Mouse (Mus musculus) ovary, postnatal 36 days (tissue): ENCODE results near the gene Rad51b.

Source experiments
- DNase-seq: peaks from one replicate; pipeline ENCODE4 v3.0.0; 2022; ENCODE audit warnings: low spot score, mixed read lengths

Rad51b gene

GRCm38 (mm10) chr12:79648812-79649700 lies 352.0 kb downstream of the Rad51b start:
- DNase-seq: no peak

- DNase-seq: no peak
Observed at GRCm38 (mm10) chr12:79649796-79650195, 352.7 kb downstream of the Rad51b start.

GRCm38 (mm10) chr12:79655138-79655537 lies 358.1 kb downstream of the Rad51b start:
- no peak for DNase-seq

DNA sequence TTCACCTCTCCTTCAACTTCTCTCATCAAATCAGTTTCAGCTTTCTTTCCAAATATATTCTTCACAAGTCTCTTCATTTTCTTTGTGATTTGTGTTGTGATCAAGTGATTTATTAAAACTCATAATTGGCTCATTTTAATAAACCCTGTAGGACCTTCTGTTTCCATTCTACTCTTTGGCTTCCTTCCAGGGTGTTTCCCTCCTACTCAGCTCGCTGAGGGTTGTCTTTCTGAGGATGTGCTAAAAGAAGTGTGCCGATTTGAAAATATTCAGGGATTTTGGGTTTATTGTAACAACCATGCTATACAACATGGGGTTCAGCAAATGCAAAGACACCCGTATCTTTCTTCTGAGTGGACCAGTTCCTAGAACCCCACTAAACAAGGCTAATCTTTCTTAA lies 361.8 kb downstream of the Rad51b start:
- no peak for DNase-seq

GRCm38 (mm10) chr12:79661270-79661669 lies 364.2 kb downstream of the Rad51b start:
- peak; percentile 33 for DNase-seq

DNA sequence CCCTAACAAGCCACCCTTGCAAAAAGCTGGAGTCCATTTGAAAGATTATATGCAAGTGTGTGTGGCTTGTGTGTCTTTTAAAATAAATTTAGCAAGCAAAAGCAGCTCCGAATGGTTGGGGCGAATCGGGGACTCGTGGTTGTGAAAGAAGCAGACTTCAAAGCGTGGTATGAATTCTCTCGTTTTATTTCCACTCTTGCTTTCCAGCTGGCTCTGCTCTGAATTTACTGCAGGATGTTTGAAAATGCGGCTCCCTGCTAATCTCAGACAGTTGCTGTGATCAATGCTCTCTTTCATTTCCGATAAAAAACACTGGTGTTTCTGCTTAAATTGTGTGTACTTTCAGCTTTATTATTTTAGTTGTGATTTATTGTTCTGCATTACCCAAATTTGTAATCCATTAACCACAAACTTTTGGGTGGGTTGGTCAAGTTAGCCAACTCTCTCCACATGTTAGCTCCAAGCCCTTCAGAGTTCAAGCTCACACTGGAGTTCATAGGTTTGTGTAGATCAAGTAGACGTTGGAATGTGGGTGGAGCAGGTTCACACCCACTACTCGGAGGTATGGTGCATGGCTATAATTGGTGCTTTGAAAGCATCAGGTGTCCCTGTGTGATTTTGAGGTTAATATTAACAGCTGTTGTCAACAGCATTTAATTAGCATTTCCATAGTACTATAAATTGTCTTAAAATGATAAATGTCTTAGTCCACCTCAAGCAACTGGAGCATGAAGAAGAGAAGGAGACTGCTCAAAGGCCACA lies 366.2 kb downstream of the Rad51b start:
- no peak for DNase-seq

- no peak for DNase-seq
Observed at GRCm38 (mm10) chr12:79663893-79664574, 367.0 kb downstream of the Rad51b start.

DNA sequence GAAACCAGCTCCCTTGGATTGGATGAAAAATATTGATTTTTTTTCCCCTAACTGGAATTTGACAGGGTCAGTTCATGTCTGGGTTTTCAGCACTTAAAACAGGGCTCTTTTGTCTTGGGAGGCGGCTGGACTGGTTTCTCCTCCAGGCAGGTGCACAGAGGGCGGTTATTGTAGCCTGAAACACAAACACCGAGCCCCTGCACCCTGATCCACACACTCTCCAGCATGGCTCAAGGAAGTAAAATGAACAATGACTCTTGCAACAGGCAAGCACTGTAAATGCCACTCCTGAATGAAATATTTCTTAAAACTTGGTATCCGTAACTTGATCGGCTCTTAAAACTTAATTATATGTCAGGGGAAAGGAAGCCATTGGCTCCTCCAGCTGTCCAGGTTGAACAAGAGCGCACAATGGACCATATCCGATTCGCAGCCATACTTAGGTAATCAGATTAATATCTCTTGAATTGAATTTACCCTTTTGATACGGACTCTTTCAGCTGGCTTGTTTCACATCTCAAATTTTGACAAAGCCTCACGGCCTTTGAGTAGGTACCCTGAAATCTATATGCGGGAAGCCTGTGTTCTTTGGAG lies 377.9 kb downstream of the Rad51b start:
- DNase-seq: no peak

DNA sequence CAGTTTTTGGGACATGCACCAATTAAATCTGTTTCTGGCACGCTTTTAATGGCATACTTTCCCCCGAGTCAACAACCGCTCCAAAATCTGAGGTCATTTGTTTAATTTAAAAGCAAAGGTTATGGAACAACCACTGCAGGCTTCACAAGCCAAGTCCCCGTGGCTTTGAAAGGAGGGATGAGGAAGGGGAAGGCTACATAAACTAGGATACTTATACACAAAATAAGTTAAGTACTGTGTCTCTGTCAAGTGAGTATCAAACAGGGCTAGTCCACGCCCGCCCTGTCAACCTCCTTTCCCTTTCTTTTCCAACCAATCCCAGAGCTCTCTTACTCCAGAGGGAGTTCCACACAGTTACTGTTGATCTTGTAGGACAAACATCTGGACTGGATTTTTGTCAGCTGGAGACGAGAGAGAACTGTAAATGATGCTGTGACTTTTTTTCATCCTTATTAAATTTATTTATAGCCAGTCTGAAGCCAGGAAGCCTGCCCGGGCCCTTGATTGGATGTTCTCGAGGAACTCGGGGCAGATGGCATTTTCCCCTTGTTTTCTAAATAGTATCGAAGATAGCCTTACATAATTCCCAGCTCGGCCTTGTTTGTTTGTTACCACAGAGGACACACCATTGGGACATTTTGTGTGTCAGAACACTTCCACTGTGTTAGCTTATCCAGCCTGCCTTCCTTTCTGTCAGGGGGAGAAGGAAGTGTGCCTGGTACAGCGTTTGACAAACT lies 378.5 kb downstream of the Rad51b start:
- no peak for DNase-seq

DNA sequence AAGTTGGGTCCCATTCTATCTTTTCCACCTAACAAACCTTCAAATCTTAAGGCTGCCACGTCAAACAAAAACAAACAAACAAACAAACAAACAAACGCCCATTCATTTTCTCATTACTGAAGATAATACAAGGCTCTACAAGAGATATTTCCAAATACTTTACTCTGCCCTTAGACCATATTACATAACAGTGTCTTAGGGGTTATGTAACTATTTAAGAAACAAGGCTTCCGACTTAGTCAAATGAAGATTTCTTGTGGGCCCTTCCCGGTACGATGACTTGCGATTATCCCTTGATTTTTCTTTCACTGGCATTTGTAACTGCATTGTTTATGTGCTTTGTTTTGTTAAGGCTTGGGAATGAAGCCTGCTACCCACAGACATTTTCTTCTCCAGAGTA lies 379.2 kb downstream of the Rad51b start:
- no peak for DNase-seq

DNA sequence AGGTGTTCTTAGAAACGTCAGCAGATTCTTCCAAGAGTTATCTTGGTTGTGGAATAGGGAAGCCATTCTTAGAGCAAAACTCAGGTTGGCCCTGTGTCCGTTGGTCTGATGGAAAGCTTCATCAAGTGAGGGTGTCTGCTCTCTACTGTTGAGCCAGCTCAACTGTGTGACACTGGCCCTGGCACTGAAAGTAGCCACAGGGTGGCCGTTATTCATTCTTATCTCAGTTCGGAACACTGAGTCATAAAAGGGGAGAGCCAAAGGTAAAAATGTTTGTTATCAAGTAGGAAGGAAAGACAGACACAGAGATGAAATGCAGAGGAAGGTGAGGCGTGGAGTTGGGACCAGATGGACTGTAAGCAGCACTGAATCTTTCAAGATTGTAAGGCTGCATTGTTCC lies 379.8 kb downstream of the Rad51b start:
- DNase-seq: no peak

DNA sequence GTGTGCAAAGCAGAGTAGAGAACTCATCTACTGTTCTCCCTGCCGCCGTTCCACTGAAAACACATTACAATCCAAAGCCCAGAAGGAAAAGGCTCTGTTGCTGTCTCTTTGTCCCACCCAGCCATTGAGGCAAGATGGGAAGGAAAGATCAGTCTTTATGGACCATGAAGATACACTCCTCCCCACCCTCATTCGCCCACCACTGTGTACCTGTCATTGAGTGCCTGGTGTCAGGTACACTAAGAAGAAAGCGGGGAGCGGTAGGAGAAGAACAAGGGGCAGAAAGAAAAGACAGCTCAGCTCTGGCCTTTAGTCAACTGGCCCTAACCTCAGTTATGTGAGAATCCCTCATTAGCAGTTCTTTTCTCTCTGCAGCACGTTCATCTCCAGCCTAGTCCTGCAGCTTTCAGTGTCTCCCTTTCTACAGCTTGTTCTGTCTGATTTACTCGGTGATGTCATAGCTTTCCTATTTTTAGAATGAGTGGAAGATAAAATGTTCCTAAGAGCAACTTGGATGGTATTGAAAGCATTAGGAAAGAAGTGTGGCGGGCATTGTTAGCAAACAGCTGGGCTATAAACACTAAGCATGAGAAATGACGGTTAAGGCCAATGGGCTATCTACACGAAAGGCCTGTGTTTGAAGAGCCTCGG lies 382.3 kb downstream of the Rad51b start:
- DNase-seq: no peak

- no peak for DNase-seq
Observed at GRCm38 (mm10) chr12:79679941-79680697, 383.0 kb downstream of the Rad51b start.

- no peak for DNase-seq
Observed at GRCm38 (mm10) chr12:79680698-79681072, 383.6 kb downstream of the Rad51b start.

DNA sequence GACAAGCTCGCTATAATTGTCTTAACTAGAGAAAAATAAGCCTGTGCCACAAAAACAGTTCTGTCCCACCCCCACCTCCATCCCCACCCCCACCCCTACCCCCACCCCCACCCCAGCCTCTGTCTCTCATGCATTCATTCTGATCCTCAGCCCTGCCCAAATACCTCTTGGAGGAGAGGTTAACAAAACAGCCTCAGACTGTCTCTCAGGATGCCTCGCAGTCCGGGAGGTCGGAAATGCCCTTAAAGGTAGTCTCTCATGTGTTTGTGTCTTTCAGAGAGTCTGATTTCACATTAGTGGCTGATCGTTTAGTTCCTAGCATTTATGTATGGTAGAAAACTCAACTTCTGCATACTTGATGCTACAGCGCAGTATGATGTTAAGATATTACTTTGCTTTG lies 384.5 kb downstream of the Rad51b start:
- DNase-seq: no peak

DNA sequence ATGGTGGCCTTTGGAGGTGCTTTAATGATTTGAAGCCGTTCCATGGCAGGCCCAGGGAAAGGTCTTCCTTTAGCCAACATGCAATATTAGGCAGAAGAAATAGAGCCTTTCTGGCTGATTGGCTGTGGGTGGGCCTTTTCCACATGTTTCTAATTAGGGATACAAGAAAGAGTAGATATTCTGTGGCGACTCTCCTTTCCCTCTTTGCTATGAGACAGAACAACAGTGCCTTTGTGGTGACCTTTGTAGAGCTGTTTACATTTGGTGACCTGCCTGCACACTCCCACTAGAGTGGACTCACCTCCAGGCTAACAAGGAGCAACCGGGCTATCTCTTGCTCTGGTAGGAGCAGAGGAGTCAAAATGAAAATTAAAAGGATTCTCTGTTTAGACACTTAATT lies 386.3 kb downstream of the Rad51b start:
- DNase-seq: no peak

DNA sequence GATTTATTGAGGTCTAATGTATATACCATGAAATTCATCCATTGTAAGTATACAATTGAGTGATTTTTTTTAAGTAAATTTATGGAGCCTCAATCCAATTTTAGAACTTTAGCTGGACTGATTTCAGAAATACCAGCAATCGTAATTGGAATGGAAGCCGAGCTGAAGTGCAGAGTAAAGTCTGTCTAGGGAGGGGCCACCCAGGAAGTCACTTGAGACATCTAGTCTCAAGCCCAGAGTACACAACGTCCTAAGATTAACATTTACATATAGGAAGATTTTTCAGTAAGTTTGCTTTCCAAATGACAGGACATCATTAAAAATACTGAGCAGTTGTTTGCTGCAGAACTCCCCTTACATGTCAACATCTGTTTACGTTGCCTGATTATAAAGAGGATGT lies 386.7 kb downstream of the Rad51b start:
- DNase-seq: no peak

DNA sequence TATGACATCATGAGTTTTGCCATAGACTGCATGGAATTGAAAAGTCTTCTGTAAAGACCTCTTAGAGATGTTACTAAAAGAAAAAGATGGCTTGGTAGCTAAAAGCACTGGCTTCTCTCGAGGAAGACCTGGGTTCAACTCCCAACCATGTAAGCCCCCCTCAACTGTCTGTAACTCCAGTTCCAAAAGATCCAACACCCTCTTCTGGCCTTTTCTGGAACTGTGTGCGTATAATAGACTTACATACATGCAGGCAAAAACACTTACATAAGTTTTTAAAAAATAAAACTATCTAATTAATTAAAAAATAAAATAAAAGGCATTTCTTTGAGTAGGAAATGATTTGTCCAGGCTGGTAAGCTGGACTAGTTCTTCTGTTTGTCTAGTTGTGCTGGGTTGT lies 387.3 kb downstream of the Rad51b start:
- no peak for DNase-seq

DNA sequence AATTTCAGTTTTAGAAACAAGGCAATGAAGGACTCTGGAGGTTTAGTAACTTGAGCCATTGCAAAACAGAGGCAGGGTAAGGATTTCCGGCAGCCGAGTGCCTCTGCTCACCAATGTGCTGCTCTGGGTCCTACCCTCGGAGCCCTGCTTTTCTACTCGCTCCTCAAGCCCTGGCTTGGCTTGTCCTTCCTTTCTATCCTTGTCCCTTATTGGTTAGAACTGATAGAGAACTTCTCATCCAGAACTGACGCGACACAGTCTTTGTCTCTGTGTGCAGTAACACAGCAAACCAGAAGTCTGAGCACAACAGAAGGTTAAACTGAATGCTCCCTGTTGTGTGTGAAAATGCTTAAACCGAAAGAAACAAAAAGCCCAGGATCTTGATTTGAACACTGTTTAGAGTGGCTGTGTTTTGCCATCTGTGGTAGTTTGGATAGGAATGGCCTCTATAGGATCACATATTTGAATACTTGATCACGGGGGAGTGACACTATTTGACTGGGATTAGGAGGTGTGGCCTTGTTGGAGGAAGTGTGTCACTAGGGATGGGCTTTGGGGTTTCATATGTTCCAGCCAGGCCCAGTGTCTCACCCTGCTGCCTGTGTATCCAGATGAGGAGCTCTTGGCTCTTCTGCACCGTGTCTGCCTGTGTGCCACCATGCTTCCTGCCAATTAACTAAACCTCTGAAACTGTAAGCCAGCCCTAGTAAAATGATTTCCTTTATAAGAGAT lies 389.7 kb downstream of the Rad51b start:
- no peak for DNase-seq
